Mouse (Mus musculus) gastrocnemius, postnatal 36 days (tissue): ENCODE measurements around the gene Fam19a5. TPM values are rescaled to one million over a fixed set of nuclear protein-coding genes. Genes with fewer than 3 reads are reported as not detected.

Experiments used
- DNase-seq, 2 experiments: peaks; one replicate each; pipeline ENCODE4 v3.0.0; 2022
- intact Hi-C: fragments of 180-260 bp; cut with DNase I; formaldehyde crosslinking; loops from one replicate; pipeline ENCODE4 v1.15.1; 2025
- long read RNA-seq, 2 experiments: library from polyadenylated mRNA; stranded (forward); transcript quantifications; one replicate each; pipeline ENCODE4 v2.0.0; 2021
- total RNA-seq, 2 experiments: library from RNA; stranded (reverse); gene quantifications; 2 replicates each; pipeline ENCODE4 v1.2.3; 2021

Gene Fam19a5
- total RNA-seq, result 1 to 10 TPM; 1.7 TPM
- long read RNA-seq, experiment 1, partial matches to known transcripts, result 1 of 2 reads
- long read RNA-seq, experiment 1, other reads (novel, unspliced or antisense), result 1 of 2 reads
- long read RNA-seq, experiment 2, partial matches to known transcripts, result 0 of 1 reads
- long read RNA-seq, experiment 2, other reads (novel, unspliced or antisense), result 1 of 1 reads

- intact Hi-C loops, result loop anchor here (10.0 kb wide), 1 partner anchor 169 kb away; no protein-coding TSS in a partner anchor
- DNase-seq, result no peak
Measured at GRCm38 (mm10) chr15:87543599-87544338, at the start of gene Fam19a5. TSS of gene Fam19a5 (plus strand) at chr15:87544299.

GRCm38 (mm10) chr15:87501737-87502136, 42.4 kb upstream of the Fam19a5 start:
- intact Hi-C loops, result no loop called here
- no peak for DNase-seq

- DNase-seq, result no peak
- intact Hi-C loops, result no loop called here
Measured at GRCm38 (mm10) chr15:87507349-87507748, 36.8 kb upstream of the Fam19a5 start.

- DNase-seq, result no peak
- intact Hi-C loops, result no loop called here
Measured at GRCm38 (mm10) chr15:87510886-87511285, 33.2 kb upstream of the Fam19a5 start.

GRCm38 (mm10) chr15:87518161-87518560, 25.9 kb upstream of the Fam19a5 start:
- DNase-seq, result no peak
- intact Hi-C loops, result no loop called here

GRCm38 (mm10) chr15:87529271-87529670, 14.8 kb upstream of the Fam19a5 start:
- intact Hi-C loops, result no loop called here
- DNase-seq, result no peak

- intact Hi-C loops, result loop anchor here (10.0 kb wide), 1 partner anchor 167 kb away; no protein-coding TSS in a partner anchor
Measured at GRCm38 (mm10) chr15:87541656-87542055, 2.4 kb upstream of the Fam19a5 start.

GRCm38 (mm10) chr15:87544401-87545129, 466 bp downstream of the Fam19a5 start:
- intact Hi-C loops, result loop anchor here (10.0 kb wide), 1 partner anchor 170 kb away; no protein-coding TSS in a partner anchor
- peak; percentile 10 to 17 for DNase-seq

More at GRCm38 (mm10) chr15:87541656-87542055, 2.4 kb upstream of the Fam19a5 start:
- DNase-seq, result no peak

GRCm38 (mm10) chr15:87545130-87545642, 1.1 kb downstream of the Fam19a5 start:
- intact Hi-C loops, result loop anchor here (10.0 kb wide), 1 partner anchor 170 kb away; no protein-coding TSS in a partner anchor

GRCm38 (mm10) chr15:87545731-87546360, 1.7 kb downstream of the Fam19a5 start:
- intact Hi-C loops, result loop anchor here (10.0 kb wide), 1 partner anchor 171 kb away; no protein-coding TSS in a partner anchor

More at GRCm38 (mm10) chr15:87545130-87545642, 1.1 kb downstream of the Fam19a5 start:
- peak in 1 of 2 experiments; percentile 2 for DNase-seq

GRCm38 (mm10) chr15:87547022-87547421, 2.9 kb downstream of the Fam19a5 start:
- no peak for DNase-seq
- intact Hi-C loops, result loop anchor here (10.0 kb wide), 1 partner anchor 172 kb away; no protein-coding TSS in a partner anchor

More at GRCm38 (mm10) chr15:87545731-87546360, 1.7 kb downstream of the Fam19a5 start:
- DNase-seq, result peak in 1 of 2 experiments; percentile 5

- no peak for DNase-seq
- intact Hi-C loops, result loop anchor here (10.0 kb wide), 1 partner anchor 175 kb away; no protein-coding TSS in a partner anchor
Measured at GRCm38 (mm10) chr15:87549724-87550123, 5.6 kb downstream of the Fam19a5 start.

GRCm38 (mm10) chr15:87550756-87551155, 6.7 kb downstream of the Fam19a5 start:
- intact Hi-C loops, result no loop called here
- no peak for DNase-seq

GRCm38 (mm10) chr15:87551556-87551955, 7.5 kb downstream of the Fam19a5 start:
- DNase-seq, result no peak
- intact Hi-C loops, result no loop called here

- intact Hi-C loops, result no loop called here
Measured at GRCm38 (mm10) chr15:87555811-87556210, 11.7 kb downstream of the Fam19a5 start.

GRCm38 (mm10) chr15:87564331-87564730, 20.2 kb downstream of the Fam19a5 start:
- intact Hi-C loops, result no loop called here
- DNase-seq, result no peak

More at GRCm38 (mm10) chr15:87555811-87556210, 11.7 kb downstream of the Fam19a5 start:
- no peak for DNase-seq

GRCm38 (mm10) chr15:87566040-87566929, 22.2 kb downstream of the Fam19a5 start:
- intact Hi-C loops, result no loop called here
- no peak for DNase-seq

- intact Hi-C loops, result no loop called here
- no peak for DNase-seq
Measured at GRCm38 (mm10) chr15:87570182-87570581, 26.1 kb downstream of the Fam19a5 start.

GRCm38 (mm10) chr15:87579861-87580260, 35.8 kb downstream of the Fam19a5 start:
- no peak for DNase-seq
- intact Hi-C loops, result no loop called here
